Mouse (Mus musculus) frontal cortex, postnatal 14 days (tissue): ENCODE measurements at regions not wholly inside any gene's neighbourhood (a gene's known extent, or its start where the extent isn't known, plus 50 kb on each side); places are given as distances from the start of the nearest gene placed in this dataset.

Experiments used
- DNase-seq, 2 experiments: peaks; one replicate each; pipeline ENCODE4 v3.0.0; 2022; ENCODE audit warnings: low spot score in 2 of 2

DNA sequence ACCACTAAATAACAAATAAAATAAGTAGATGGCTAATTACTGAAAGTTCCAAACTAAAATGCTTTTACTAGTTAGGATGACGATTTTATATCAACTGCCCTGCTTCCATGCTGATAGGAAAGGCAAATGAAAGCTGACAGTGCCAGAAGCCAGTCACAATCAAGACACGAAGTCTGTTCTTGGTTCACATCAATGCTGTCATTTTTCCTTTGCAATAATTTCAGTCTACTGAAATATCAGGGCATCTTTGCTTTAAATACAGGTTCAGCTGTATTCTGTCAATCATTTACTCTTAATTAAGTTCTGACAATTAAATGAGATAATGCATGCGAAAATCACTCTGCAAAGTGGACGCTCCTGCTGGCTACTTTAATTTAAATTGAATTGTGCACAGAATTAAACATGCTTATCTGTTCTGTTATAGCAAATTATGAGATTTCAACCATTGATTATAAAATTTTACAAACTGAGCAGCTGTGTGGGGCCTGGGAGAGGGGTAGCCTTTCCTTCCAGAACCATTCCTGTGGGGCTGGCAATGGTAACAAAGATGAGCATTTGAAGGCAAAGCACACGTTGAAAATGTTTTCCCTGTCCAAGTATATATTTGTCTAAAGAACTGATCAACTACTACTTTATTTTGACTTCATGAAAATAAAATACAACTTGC is 160.1 kb upstream of the Cttnbp2 start:
- DNase-seq: no peak

DNA sequence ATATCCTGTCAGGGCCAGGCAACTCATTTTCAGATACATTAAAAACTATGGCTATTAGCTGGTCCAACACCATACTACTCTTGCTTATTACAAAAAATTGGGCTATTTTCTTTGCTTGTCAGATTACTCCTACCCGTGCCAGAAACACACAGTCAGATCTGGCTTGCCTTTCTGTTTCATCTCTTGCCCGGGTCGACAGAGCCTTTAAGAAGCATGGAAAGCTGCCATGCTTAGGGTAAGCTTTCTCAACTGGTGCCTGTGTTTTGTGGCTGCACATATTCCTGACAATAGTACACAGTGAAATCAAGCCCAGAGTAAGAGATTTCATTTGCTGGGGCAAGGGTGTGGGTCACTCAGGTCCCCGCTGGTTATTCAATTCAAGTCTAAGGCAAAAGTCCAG is 162.5 kb upstream of the Cttnbp2 start:
- DNase-seq: no peak

DNA sequence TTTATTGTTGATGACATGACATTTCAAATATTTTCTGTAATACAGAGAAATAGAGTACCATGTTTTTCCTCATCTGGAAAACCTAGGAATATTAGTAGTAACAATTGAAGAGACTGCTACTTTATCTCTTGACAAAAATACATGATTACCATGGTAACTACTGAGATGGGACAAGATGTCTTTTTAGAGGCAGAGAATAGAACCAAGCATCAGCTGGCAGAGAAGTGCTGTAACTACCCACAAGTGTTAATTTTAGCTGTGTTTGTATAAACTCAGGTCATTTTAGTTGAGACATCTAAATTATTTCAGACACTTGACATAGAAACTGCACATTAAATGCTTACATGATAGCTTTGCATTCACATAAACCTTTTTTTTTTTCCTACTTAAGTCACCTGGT is 166.1 kb upstream of the Cttnbp2 start:
- no peak for DNase-seq

GRCm38 (mm10) chr6:18682043-18682442 is 166.3 kb upstream of the Lsm8 start:
- DNase-seq: peak in 1 of 2 experiments; percentile 14

GRCm38 (mm10) chr6:18688652-18689348 is 159.6 kb upstream of the Lsm8 start:
- DNase-seq: no peak

GRCm38 (mm10) chr6:18697536-18697935 is 150.8 kb upstream of the Lsm8 start:
- DNase-seq: no peak

DNA sequence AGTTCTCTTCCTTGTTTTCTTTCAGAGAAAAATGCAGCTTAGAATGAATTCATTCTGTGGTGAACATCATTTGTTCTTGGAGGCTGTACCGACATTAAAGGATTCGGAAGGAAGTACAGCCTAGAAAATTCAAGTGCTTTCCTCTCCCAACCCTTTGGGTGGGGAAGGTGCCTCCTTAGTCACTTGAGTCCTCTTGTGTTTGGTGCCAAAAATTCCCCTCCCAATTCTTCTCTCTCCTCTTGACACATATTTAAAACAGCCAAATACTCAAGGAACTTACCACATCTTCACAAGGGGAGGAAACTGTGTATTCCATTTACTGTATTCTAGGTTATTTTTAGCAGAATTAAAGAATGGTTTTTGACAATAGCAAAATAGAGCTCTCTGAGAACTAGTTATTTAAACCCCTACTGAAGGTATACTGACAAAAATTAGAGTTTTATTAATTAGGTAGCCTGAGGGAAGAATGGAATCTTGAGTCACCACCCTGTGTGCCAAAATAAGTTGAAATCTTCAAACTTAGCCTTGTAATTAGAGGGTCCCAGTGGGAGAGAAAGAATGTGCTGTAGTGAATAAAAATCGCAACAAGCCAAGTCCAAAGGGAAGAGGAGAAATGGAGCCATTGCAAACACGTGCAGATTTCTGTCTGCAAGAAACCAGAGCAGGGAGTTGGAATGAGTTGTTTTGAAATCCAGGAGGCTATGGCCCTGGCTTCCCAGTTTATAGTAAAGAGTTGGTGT is 149.2 kb upstream of the Lsm8 start:
- no peak for DNase-seq

DNA sequence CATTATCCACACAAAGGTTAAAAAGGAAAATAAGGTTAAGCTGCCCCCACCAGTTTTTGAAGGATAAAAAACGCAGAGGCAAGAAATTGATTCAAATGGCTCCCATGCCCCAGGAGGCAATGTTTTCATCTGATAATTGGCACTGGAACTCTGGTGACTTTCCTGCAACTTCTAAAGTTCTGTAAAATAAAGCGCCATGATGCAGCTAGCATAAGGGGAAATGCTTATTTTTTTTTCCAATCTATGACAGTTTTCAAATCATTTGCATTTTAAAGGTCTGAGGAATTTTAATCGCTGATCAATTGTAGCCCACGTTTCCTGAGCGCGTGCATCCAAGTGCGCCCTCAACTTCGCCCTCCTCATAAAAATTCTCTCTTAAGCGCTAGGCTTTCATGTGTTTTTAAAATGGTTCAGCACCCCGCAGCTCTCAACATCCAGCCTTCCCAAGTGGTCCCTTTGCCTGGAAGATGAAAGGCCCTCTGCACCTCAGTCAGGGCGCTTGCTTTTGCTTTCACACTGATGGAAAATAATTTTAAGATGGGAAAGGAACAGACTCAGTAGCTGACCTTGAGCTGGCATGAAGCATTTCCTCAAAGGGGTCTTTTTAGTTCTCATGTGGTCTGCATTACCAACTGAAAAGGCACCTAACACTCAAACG is 148.5 kb upstream of the Lsm8 start:
- DNase-seq: no peak

- DNase-seq: no peak
Observed at GRCm38 (mm10) chr6:18710763-18711162, 137.6 kb upstream of the Lsm8 start.

DNA sequence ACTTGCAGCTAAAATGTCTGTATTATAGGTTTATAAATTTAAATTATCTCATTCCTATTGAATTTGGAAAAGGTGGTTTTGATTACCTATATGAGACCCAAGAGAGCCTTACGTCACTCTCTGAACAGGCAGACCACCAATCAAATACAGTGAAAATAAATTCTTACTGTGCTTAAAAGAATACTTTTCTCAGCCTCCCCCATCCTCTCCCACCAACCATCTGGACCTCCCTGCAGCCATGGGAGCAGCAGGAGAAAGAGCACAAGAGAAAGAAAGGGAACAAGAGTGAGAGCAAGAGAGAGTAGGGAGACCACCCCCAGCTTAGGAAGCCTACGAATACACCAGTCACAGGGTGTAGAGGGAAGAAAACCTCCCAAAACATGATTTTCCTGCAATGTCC is 99.5 kb upstream of the Lsm8 start:
- DNase-seq: peak; percentile 9 to 19

GRCm38 (mm10) chr6:18764536-18764935 is 83.8 kb upstream of the Lsm8 start:
- no peak for DNase-seq

DNA sequence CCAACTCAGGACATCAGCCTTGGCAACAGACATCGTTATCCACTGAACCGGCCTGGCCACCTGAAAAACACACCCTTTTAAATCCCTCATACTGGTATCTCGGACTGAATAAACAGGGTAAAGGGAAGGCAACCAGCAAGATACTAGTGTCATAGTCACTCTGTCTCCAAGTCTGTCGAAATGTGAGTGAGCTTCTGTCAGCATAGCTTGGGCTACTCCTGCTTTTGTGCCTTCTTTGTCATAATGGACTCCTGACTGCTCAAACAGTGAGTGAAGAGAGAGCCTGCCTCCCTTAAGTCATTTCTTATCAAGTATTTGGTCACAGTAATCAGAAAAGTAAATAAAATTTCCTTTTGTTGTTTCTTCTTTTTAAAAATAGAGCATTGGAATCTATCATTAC is 53.0 kb upstream of the Lsm8 start:
- no peak for DNase-seq

GRCm38 (mm10) chr6:18795847-18796246 is 52.5 kb upstream of the Lsm8 start:
- DNase-seq: no peak

GRCm38 (mm10) chr6:18796540-18796939 is 51.8 kb upstream of the Lsm8 start:
- no peak for DNase-seq
